Mouse (Mus musculus): ENCODE results near the gene Lmf1.

The Lmf1 gene

GRCm38 (mm10) chr17:25578920-25579319 is at the start of gene Lmf1:
Lmf1 (plus strand) TSS chr17:25579085.
- DNase-seq (ENCODE audit: extremely low spot score, low read depth, low spot score): no peak

DNA sequence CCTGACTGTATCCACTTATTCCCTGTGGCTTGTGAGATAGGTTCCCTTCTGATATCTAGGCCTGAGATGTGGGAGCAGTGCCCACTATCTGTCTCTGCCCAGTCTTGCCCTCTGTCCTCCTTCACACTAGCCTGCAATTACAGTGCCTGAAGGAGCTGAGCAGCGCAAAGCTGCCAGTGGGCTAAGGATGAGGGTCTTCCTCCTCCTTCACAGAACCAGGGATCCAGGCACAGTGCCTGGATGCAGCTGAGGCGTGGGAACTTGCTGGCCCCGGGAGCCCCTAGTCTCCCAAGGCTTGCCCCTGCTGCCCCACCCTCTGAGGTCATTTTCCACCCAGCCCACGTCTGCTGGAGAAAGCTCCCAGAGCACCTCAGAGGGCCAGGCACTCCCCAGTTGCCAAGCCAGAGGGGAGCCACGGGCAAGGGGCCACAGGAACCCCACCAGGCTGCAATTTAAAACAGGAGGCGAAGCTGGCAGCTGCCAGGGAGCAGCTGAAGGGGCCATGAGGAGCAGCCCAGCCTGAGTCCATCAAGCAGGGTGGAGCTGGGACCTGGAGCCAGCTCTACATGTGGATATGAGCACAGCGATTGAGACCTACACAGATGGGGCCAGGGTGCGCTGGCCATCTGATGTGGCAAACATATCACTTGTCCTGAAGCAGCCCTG is 48.4 kb upstream of the Lmf1 start:
- DNase-seq (ENCODE audit: extremely low spot score, low read depth, low spot score): no peak

- DNase-seq (ENCODE audit: extremely low spot score, low read depth, low spot score): no peak
Observed at GRCm38 (mm10) chr17:25538945-25539875, 39.7 kb upstream of the Lmf1 start.

DNA sequence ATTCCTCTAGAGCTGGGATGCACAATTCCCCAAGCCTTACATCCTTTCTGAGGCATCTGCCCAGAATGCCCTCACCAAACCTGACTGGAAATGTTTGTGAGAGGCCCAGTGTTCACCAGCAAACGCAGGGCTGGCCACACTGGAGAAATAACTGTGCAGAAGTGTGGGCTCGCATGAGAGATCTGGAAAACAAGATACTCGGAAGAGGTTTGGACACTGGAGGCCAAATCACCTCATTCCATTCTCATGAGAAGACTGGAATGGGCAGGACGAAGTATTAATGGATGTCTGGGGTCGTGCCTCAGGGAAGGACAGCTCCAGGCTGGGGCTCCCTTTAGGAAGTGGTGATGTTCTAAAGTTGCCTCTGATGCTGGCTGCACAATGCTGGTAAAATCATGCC is 38.2 kb upstream of the Lmf1 start:
- DNase-seq (ENCODE audit: extremely low spot score, low read depth, low spot score): no peak

GRCm38 (mm10) chr17:25541768-25542167 is 37.1 kb upstream of the Lmf1 start:
- DNase-seq (ENCODE audit: extremely low spot score, low read depth, low spot score): no peak

DNA sequence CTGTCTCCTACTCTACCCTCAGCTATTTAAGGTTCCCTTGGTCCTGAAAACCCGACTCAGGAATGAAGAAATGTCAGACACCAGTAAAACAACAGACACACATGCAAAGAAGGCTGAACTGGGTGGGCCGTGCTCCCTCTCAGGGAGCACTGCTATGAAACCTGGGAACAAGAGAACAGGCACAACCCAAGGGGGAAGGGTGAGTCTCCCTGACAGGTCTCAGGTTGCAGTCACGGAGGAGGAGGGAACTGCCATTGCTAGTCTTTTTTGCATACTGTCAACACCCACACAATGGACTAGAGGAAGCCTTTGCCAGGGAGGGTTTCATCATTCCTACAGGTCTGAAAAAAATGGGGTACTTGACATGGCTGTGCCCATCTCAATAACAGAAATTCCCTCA is 31.9 kb upstream of the Lmf1 start:
- no peak for DNase-seq (ENCODE audit: extremely low spot score, low read depth, low spot score)

DNA sequence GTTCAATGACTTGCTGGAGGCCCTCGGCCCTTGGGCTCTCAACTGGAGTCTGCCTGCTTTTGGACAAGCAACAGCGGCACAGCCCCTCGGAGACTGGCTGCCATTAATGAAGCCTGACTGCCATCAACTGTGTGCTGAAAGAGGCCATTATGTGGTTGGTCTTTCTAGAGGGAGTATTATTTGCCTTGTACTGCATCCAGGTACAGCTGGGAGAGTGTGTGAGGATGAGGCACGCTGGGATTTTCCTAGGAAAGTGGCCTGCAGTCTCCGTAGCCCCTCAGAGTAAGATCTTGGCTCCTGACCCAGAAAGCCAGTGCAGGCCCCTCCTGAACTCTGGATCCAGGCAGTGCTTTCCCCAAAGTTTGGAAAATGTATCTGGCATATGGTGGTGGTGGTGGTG is 28.9 kb upstream of the Lmf1 start:
- no peak for DNase-seq (ENCODE audit: extremely low spot score, low read depth, low spot score)

- DNase-seq (ENCODE audit: extremely low spot score, low read depth, low spot score): no peak
Observed at GRCm38 (mm10) chr17:25551313-25551712, 27.6 kb upstream of the Lmf1 start.

DNA sequence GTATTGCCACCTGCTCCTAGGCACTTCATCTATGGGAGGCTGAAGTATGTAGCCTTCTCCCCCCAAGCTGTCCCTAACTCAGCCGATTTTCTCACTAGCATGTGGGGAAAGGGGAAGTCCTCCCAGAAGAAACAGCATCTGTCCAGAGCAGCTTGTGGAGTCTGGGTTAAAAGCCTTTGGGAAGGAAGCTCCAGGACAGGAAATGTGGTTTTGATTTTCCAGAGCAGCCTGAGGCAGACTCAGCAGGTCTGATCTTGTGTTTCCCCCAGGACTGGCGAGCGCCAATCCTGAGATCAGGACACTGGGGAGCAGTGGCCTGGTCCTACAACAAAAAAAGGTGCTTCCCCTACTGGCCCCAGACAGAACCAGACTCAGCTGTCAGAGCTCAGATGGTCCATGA is 23.7 kb upstream of the Lmf1 start:
- no peak for DNase-seq (ENCODE audit: extremely low spot score, low read depth, low spot score)

DNA sequence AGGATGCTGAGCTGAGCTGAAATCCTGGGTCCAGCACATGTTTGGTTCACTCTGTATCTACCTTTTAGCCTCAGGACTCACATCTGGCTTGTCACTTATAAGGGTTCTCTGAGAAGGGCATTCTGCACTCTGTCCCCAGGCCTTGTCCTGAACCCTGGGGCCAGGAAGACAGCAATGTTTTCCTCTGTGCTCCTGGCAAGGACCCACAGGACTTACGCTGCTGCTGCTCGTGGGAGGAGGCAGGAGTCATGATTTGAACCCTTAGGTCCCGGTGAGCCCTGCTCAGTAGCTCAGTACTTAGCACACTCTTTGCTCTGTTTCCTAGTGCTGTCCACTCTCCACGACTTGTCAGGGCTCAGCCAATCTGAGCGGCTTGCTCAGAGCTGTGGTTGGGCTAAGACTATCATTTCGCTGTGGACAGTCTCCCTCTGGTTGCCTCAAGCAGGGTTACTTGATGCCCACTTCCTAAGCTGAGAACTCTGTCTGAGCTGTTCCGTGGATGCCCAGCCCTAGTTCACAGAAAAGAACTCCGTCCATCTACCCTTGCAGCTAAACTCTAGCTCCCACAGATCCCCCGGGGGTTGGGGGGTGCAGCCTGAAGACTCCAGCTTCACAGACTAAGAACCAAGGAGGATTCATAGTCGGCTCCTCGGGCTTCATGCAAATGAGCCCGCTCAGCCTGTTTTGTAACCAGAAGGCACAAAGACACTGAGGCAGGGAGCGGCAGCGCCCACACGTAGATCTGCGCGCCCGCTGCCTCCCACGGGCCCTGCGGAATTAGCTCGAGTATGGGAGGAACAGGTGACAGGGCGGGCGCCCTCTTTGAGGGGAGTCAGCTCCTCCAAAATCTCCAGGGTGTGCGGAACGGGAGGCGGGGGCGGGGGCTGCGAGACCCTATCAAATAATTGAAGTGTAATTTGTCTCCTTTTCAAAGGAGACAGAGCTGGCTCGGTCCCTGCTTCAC is 22.9 kb upstream of the Lmf1 start:
- no peak for DNase-seq (ENCODE audit: extremely low spot score, low read depth, low spot score)

DNA sequence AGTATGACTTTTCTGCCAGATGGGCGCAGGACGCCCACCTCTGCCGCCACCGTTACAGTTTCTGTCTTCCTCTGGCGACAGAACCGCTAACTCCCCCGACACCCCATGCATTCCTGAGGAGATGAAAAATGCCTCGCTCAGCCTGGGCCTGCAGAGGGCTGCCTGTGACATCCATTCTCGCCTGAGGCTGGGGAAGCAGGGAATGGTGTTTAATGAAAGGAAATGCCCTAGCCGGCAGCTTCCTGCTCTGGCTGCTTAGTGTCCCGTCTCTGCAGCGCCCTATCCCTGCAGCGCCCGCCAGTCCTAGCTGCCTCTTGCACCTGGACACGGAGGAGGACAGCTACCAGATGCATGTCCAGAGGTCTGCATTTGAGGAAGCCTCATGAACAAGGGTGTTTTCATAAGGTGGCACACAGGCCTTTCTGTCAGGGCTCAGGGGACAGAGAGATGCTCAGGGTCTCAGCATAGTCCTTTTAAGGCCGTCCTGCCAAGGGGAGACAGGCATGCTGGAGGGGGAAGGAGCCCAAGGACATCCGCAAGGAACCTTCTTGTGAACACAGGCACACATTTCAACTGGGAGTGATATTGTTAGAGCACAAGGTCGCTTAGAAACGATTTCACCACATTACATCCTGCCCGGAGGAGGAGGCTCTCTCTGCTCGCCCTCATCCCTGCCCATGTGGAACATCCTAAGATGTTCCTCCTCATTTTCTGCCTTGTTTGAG is 22.1 kb upstream of the Lmf1 start:
- no peak for DNase-seq (ENCODE audit: extremely low spot score, low read depth, low spot score)

- DNase-seq (ENCODE audit: extremely low spot score, low read depth, low spot score): no peak
Observed at GRCm38 (mm10) chr17:25559634-25560033, 19.3 kb upstream of the Lmf1 start.

GRCm38 (mm10) chr17:25560554-25561222 is 18.2 kb upstream of the Lmf1 start:
- DNase-seq (ENCODE audit: extremely low spot score, low read depth, low spot score): no peak

GRCm38 (mm10) chr17:25561223-25562028 is 17.5 kb upstream of the Lmf1 start:
- DNase-seq (ENCODE audit: extremely low spot score, low read depth, low spot score): no peak

GRCm38 (mm10) chr17:25564481-25564880 is 14.4 kb upstream of the Lmf1 start:
- DNase-seq (ENCODE audit: extremely low spot score, low read depth, low spot score): no peak

- DNase-seq (ENCODE audit: extremely low spot score, low read depth, low spot score): no peak
Observed at GRCm38 (mm10) chr17:25565244-25565643, 13.6 kb upstream of the Lmf1 start.

- no peak for DNase-seq (ENCODE audit: extremely low spot score, low read depth, low spot score)
Observed at GRCm38 (mm10) chr17:25565860-25566600, 12.9 kb upstream of the Lmf1 start.

- DNase-seq (ENCODE audit: extremely low spot score, low read depth, low spot score): no peak
Observed at GRCm38 (mm10) chr17:25567261-25567660, 11.6 kb upstream of the Lmf1 start.

All from hindlimb bud, embryonic 11.5 days (tissue).